Mouse (Mus musculus) midbrain, postnatal 0 days (tissue): ENCODE data around the gene Best2. TPM values are rescaled to one million over a fixed set of nuclear protein-coding genes. Genes with fewer than 3 reads are reported as not detected.
A peak's percentile ranks its signal among the peaks of the same experiment; 100 is the strongest.

ENCODE experiments used
- ATAC-seq: fragments of 200-750 bp; cut with Nextera tagmentation; 2 replicates; pipeline ENCODE4 v1.8.0; 2017; ENCODE audit warnings: moderate number of reproducible peaks, mild to moderate bottlenecking, moderate TSS enrichment, moderate library complexity; ENCODE audit not compliant: low FRiP score
- DNase-seq: peaks from one replicate; pipeline ENCODE4 v3.0.0-alpha.2; 2015; ENCODE audit warnings: low spot score
- H3K27ac ChIP-seq: fragments of 300-500 bp; sonication (generic); 2 replicates; pipeline ENCODE4 v1.5.1; 2014; ENCODE audit warnings: low read depth, mild to moderate bottlenecking, low read length, mixed read lengths
- H3K27me3 ChIP-seq: fragments of 300-500 bp; sonication (generic); 2 replicates; pipeline ENCODE4 v1.6.1; 2014; ENCODE audit warnings: low read length, control low read depth, mixed read lengths; ENCODE audit not compliant: insufficient read depth
- H3K36me3 ChIP-seq: fragments of 300-500 bp; sonication (generic); 2 replicates; pipeline ENCODE4 v1.6.1; 2014; ENCODE audit warnings: low read length, control low read depth, mixed read lengths; ENCODE audit not compliant: insufficient read depth
- H3K4me1 ChIP-seq: fragments of 300-500 bp; sonication (generic); 2 replicates; pipeline ENCODE4 v1.6.1; 2014; ENCODE audit warnings: mild to moderate bottlenecking, control low read depth, antibody characterized with exemption, low read length, mixed read lengths; ENCODE audit not compliant: insufficient read depth
- H3K4me2 ChIP-seq: fragments of 300-500 bp; sonication (generic); 2 replicates; pipeline ENCODE4 v1.6.1; 2014; ENCODE audit warnings: low read depth, mild to moderate bottlenecking, low read length, mixed read lengths; ENCODE audit not compliant: poor library complexity, severe bottlenecking
- H3K4me3 ChIP-seq: fragments of 300-500 bp; sonication (generic); 2 replicates; pipeline ENCODE4 v1.5.1; 2014; ENCODE audit warnings: low read depth, mild to moderate bottlenecking, low read length, moderate library complexity
- H3K9ac ChIP-seq: fragments of 300-500 bp; sonication (generic); replicated peaks from 2 replicates; pipeline ENCODE4 v1.6.1; 2014; ENCODE audit warnings: mild to moderate bottlenecking, low read length, moderate library complexity, mixed read lengths; ENCODE audit not compliant: poor library complexity, severe bottlenecking
- H3K9me3 ChIP-seq: fragments of 300-500 bp; sonication (generic); 2 replicates; pipeline ENCODE4 v1.6.1; 2016; ENCODE audit warnings: low read length, control low read depth
- CTCF ChIP-seq: IDR thresholded peaks from 2 replicates; pipeline ENCODE4 v1.5.1; 2016; ENCODE audit warnings: antibody characterized with exemption, mild to moderate bottlenecking
- WGBS: fragments of 180-500 bp; shearing (Covaris S2); extraction: QIAGEN DNeasy Blood & Tissue Kit; methylation state at CpG from one replicate; pipeline ENCODE4 v1.1.7; 2014; 5-methylcytosine and 5-hydroxymethylcytosine counted together
- polyA plus RNA-seq: library from polyadenylated mRNA; unstranded; fragments of >200 nt; fragmentation: Nextera tagmentation; extraction: Ambion mirVana; gene quantifications from 2 replicates; pipeline ENCODE4 v1.2.1, GENCODE M21; 2015
- total RNA-seq: library from RNA; depleted of rRNA; stranded (reverse); fragments of >200 nt; gene quantifications from 2 replicates; pipeline ENCODE4 v1.2.3, GENCODE M21; 2014

The Best2 gene
- total and polyA plus RNA-seq, 2 experiments from 2014 or later = 0.15 TPM; not detected in 1

DNA sequence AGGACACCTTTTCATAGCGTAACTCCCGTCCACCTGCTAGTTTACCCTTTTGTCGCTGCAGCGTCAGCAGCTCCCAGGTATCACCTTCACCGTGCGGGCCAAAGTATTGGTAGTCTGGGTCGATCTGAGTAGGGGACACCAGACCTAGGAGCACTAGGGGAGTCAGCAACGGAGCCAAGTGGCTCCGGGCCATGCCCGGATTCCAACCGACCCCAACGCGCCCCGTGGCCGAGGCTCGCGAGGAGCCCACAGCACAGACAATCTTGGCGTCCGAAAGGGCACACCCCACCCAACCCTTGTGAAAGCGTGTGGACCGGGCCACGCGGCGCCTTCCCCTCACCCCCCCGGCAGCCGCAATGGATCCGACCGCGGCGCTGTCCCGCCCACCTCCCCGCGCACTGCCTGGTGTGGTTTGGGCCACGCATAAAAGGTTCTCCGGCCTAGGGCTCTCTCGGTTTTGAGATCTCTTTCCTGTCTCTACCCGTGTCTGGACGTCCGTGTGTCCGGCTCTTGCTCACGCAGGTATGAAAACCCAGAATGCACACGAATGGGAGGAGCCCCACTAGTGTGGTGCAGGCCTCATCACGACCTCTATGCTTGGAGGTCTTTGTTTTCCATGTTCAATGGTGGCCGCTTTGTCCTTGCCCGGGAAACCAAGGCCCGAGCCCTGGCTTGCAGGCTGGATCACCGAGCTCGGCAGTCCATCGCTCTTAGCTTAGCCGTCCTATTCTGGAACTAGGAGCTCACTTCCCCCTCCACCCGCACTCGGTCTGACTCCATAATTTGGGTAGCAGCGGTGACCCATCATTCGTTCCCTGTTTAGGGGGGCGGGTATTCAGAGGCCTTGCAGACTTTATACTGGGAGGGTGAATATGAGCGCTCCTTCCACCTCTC, 44.8 kb downstream of the Best2 start, which contains the start of the genes Gm49661, Prdx2 and Rnaseh2a:
Gm49661 (minus strand) TSS at position 193 of the 894 bp plus-strand sequence.
Prdx2 (plus strand) TSS at position 347 of the 894 bp plus-strand sequence.
Rnaseh2a (minus strand) TSS at position 527 of the 894 bp plus-strand sequence.
- no peak for TF ChIP-seq CTCF
- under 1% methylated on average over 54 of the region's 56 CpGs for WGBS
- H3K9ac ChIP-seq = peak within 1 kb of the TSS; percentile 77

DNA sequence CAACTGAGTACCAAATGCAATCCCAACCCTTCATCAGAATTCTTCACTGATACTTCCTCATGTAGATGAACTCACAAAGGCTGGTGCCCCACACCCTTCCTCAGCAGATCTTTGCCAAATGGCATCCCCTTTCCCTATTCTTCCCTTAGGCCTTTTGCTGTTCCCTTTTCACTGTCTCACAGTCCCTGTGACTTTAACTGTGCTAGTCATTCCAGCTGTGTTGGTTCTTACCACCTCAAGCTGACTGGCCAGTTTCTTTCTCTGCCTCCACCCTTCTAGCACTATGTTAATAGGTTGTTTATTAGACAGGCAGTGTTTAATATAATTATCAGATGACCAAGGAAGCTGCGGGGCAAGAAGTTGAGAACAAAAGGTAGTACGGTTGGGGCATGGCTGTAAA, 45.7 kb downstream of the Best2 start:
- no peak for TF ChIP-seq CTCF
- Histone ChIP-seq H3K9ac (peak overlapping the region; percentile 77; the same call in 1 of the 2 replicates), H3K4me2 (peak overlapping the region; percentile 86), H3K4me1 (peaks cover 13% of the 10 kb centered on the region; the same call in 1 of the 2 replicates), H3K27me3 (no peaks in the 10 kb centered on the region), H3K9me3 (no peaks in the 10 kb centered on the region), H3K4me3 (peak overlapping the region; percentile 74), H3K27ac (peak overlapping the region; percentile 91), H3K36me3 (peaks cover 20% of the 10 kb centered on the region)
- no peak for ATAC-seq
- DNase-seq = no peak
- 22% methylated on average over 2 of the region's 2 CpGs for whole genome bisulfite sequencing

More for the DNA sequence above, 44.8 kb downstream of the Best2 start, which contains the start of the genes Gm49661, Prdx2 and Rnaseh2a:
- Histone ChIP-seq H3K36me3 (peaks cover 20% of the 10 kb centered on the region), H3K27ac (peak within 1 kb of the TSS; percentile 91), H3K27me3 (no peaks in the 10 kb centered on the region), H3K4me3 (peak within 1 kb of the TSS; percentile 74), H3K4me1 (peaks cover 13% of the 10 kb centered on the region; the same call in 1 of the 2 replicates), H3K9me3 (no peaks in the 10 kb centered on the region), H3K4me2 (peak within 1 kb of the TSS; percentile 86)
- peak; percentile 83 for ATAC-seq
- DNase-seq = peak; percentile 88

DNA sequence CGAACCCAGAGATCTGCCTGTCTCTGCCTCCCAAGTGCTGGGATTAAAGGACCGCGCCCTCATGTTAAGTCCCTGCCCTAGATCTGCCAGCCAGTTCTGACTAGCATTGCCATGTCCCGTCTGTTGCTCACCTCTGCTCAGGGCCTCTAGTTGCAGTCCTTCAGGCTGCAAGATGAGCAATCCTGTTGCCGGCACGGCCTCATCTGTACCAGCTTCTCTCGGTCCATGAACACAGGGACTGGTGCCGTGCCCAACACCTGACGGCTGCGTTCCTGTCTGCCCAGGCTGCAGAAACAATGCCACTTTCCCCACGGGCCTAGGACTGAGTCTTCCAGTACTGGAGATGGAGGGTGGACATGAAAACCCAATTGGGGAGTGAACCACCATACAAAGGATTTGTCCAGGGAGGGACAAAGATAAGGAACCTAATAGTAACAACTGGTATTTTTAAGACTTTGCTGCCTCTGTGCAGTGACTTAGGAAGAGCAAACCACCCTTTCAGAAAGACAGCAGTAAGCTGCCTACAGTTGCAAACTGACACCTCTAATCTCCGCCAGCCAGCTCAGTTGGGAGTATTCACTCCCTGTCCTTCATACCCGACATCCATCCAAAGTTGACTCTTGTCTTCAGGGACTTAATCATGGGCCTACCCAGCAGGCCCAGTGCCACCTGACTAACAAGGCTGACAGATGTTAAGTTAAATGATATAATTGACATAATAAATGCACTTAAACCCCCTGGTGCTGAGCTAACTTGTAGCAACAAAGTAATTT, 46.6 kb downstream of the Best2 start:
- Histone ChIP-seq H3K4me2 (no peak overlapping the region), H3K27me3 (no peaks in the 10 kb centered on the region), H3K27ac (no peak overlapping the region), H3K4me1 (peaks cover 13% of the 10 kb centered on the region; the same call in 1 of the 2 replicates), H3K36me3 (peaks cover 13% of the 10 kb centered on the region), H3K4me3 (no peak overlapping the region), H3K9me3 (no peaks in the 10 kb centered on the region), H3K9ac (no peak overlapping the region)
- DNase-seq = no peak
- no peak for TF ChIP-seq CTCF
- WGBS = 88% methylated on average over 13 of the region's 13 CpGs
- ATAC-seq = no peak

DNA sequence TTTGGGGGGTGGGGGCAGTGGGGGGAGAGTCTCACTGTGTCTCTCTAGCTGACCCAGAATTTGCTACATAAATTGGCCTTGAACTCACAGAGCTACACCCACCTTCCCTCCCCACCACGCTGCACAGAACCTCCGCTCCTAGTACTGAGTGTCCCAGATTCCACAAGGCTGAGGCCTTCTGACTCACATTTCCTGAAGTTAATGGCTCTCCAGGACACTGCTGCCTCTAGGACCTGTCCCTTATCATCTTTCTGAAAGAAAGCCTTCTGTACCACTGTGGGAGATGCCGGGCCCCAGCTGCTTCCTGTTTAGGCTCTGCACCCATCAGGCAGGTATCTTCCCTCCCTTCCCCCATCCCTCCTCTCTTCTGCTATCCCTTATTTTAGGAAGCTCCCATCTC, 47.7 kb downstream of the Best2 start:
- no peak for DNase-seq
- Histone ChIP-seq H3K27me3 (no peaks in the 10 kb centered on the region), H3K9ac (no peak overlapping the region), H3K4me2 (peak overlapping the region; percentile 91), H3K4me1 (peaks cover 13% of the 10 kb centered on the region; the same call in 1 of the 2 replicates), H3K4me3 (peak overlapping the region; percentile 59; the same call in 1 of the 2 replicates), H3K9me3 (no peaks in the 10 kb centered on the region), H3K36me3 (peaks cover 7% of the 10 kb centered on the region), H3K27ac (no peak overlapping the region)
- no peak for TF ChIP-seq CTCF
- WGBS = 65% methylated on average over 3 of the region's 3 CpGs
- ATAC-seq = no peak

DNA sequence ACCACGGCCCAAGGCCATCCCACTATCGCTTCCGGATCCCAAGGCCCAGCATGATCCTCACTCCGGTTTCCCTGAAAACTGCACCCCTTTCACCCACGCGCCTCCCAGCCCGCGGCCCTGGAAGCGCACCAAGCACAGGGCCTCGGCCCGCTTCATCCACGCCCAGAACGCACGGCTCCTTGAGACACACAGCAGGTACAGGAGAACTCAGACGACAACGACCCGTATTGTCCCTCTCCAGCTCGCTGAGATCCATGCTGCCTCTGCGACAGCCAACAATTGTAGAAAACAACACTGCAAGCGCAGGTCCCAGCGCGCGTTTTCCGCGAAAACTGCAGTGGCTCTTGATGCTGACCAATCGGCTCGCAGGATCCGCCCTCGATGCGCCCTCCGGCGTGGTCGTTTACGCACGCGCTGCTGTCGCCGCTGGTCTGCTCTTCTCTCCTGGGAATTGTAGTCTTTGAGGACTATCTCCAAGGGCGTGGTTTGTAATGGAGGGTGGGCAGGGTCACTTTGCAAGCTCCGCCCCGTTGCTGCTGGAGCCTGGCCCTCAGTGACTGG, 48.5 kb downstream of the Best2 start:
- peak overlapping the region; percentile 62 for H3K9ac ChIP-seq
- no peak overlapping the region; the same call in 1 of the 2 replicates for H3K27ac ChIP-seq
- H3K36me3 ChIP-seq = peaks cover under 1% of the 10 kb centered on the region
- H3K4me3 ChIP-seq = peak overlapping the region; percentile 59
- H3K27me3 ChIP-seq = no peaks in the 10 kb centered on the region
- ATAC-seq (peak; percentile 77), DNase-seq (peak; percentile 98)
- H3K9me3 ChIP-seq = no peaks in the 10 kb centered on the region
- WGBS = under 1% methylated on average over 41 of the region's 41 CpGs
- H3K4me2 ChIP-seq = peak overlapping the region; percentile 91
- H3K4me1 ChIP-seq = peaks cover 10% of the 10 kb centered on the region; the same call in 1 of the 2 replicates
- no peak for TF ChIP-seq CTCF
